Mouse (Mus musculus): Measurements from ENCODE around the gene Lrp2.

Gene Lrp2

DNA sequence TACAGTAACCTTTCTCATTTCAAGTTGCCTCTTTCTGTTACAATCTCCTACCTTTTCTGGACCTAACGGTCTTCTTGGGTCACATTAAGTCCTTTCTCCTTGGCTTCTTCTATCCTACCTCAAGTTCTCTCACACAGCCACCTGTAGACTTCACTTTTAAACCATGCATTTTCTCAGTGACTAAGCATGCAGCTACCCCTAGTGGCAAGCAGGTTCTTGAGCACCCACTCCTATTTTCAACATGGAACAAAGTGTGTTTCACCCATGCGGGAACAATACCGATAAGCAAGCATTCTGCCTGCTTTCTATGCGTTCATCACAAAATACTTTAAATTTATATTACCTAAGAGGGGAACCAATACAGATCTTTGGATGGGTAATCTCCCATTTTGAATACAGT is 92.7 kb downstream of the Lrp2 start:
- DNase-seq: no peak

DNA sequence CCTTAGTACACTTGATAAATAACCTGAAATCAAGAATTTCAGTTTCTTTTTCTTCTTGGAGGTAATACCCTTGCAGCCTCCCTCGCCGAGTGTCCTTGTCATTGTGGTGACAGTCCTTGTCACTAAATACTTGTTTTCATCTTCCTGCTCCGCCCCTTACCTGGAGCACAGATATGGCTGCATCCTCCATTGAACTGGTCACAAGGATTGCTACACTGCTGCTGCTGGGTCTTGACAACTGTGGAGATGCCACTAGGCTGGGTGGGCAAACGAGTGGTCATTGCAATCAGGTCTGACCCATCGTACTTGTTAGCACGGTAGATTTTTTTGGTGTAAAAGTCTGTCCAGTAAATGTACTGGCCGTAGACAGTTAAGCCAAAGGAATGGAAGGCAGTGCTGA is 104.9 kb downstream of the Lrp2 start:
- DNase-seq: no peak

DNA sequence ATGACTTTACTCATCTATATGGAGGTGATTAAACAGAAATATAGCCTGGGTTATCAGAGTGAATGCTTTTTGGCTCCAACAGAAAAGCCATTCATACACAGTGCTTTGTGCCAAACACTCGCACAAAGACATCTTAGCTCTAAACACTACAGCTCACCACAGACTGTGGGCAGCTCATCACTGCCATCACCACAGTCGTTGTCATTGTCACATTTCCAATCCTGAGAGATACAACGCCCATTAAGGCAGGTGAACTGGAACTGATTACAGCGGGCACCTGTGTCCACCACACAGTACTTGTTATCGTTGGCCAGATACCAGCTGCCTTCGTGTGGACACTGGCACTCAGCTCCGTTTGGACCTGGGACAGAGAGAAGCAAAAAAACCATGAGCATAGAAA is 106.0 kb downstream of the Lrp2 start:
- DNase-seq: no peak

DNA sequence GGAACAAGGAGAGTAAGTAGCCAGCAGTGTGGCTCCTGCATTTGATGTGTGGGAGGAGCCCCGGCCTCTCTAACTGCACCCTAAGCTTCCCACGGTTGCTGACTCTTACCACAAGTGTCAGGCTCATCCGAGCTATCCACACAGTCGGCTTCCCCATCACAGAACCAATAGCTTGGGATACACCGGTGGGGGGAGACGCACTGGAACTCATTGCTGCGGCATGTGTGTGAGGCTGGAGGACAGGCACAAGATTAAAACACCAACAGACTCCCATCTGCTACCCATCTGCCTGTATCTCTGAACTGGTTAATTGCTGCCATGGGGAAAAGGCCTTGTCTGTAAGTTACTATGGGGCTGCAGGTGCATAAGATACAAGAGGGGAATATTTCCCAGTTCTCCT is 109.0 kb downstream of the Lrp2 start:
- no peak for DNase-seq

DNA sequence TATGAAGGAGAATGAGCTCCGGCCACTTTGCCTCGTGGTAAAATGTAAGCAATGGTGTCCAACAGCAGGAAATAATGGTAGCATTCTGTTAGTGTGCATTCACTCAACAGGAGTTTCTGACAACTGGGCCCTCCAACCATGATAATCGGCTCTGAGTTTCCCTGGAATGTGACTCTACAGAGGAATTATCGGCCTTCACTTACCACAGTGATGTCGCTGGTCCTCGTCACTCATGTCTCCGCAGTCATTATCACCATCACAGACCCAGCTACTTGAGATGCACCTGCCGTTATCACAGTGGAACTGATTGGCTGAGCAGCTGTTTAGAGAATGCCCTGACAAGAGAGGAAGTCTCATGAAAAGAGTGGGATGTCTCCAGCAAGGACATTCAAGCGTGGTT is 110.7 kb downstream of the Lrp2 start:
- no peak for DNase-seq

DNA sequence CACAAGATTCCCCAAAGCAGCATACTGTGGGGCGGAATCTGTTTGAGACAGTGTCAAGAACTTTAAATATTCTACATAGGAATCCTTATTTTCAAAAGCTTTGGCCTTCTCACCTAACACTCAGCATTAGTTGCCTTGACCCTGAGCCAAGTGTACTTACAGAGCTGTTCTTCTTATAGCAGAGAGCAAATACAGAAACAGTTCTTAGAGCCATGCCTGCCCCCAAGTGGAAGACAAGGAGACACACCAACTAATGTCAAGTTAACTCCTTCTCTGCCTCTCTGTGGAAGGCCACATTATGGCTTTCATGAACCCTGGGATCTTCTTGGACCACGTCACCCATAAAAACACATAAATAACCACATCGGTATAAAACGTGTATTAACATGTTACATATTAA is 114.0 kb downstream of the Lrp2 start:
- no peak for DNase-seq

DNA sequence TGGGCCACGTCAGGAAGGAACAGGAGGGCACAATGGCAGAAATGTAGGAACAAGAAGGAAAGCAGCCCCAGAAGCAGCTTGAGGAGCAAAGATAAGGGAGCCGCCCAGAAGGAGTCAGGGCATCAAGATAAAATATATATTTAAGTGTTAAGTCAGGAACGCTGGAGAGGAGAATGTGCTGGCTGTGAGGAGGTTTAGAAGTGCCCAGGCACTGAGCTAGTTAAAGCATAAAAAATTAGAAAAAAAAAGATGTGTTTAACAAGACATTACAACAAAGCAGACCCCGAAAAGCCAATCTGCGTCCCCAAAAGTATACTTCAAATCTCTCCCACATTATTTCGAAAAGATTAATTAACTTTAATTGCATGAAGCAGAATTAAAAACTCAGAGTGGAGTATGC is 122.3 kb downstream of the Lrp2 start:
- DNase-seq: no peak

DNA sequence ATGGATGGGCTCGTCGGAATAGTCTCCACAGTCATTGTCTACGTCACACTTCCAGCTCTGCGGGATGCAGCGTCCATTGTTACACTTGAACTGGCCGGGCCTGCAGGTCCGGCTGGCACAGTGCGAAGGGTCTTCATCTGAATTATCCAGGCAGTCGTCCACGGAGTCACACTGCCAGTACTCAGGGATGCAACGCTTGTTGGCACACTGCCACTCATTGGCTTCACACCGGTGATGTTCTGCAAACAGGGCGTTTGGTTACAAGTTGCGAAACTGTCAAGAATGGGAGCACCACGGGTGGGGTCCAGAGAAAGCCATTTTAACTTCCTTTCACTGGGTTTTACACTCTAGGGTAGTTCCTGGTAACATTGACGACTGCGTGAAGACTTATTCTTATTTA is 126.4 kb downstream of the Lrp2 start:
- DNase-seq: no peak

DNA sequence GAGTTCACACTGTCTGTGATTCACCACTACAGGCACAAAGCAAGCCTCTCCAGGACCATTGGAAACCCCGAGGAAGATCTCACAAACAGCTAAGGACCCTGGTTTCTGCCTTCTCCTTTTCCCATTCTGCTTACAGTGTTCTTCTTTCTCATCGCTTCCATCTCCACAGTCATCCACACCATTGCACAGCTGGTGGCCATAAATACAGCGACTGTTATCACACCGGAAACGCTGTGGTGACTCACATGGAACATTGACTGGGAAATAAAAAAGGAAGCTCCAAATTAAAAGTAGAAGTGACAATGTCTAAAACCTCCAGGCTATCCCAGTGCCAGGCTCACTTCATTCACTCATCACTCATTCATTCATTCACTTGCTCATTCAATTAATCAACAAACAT is 134.7 kb downstream of the Lrp2 start:
- no peak for DNase-seq

DNA sequence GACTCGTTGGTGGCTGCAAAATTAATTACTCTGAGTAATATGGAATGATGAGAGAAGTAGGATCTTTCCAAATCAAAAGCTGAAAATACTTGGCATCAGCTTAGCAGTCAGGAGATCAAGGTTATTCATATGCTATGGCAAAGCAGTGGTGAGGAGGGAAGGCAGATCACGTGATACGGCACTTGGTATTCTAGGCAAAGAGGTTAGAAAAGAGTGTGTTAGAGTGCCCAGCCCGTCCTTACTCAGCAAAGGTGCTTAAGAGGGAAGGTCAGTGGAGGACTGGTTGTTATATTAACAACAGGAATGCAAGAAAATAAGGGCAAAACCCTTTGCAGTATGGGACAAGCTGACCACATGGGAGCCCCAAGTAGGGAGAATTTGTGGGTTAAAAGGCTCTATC is 137.3 kb downstream of the Lrp2 start:
- DNase-seq: no peak

DNA sequence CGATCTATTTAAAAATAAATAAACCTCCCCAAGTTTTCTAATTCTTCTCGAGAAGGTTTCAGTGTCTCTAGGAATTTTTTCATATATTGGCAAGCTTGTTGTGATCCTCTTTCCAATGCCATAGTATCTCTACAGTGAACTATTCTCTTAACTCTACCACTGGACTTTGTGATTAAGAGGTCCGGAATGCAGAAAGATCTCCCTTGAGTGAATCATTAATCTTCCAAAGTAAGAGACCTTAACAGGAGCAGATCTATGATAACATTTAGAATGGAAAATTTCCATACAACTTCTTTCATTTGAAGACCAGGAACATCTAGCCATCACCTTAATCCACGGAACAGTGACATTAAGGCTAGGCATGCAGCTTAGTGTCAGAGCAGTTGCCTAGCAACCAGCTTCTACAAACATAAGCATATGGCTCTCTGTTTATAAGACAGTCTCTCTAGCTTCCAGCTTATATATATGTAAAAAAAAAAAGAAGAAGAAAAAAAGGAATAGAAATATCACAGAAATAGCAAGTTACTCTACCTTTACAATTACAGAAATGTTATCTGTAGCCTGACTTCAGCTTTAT is 139.9 kb downstream of the Lrp2 start:
- no peak for DNase-seq

DNA sequence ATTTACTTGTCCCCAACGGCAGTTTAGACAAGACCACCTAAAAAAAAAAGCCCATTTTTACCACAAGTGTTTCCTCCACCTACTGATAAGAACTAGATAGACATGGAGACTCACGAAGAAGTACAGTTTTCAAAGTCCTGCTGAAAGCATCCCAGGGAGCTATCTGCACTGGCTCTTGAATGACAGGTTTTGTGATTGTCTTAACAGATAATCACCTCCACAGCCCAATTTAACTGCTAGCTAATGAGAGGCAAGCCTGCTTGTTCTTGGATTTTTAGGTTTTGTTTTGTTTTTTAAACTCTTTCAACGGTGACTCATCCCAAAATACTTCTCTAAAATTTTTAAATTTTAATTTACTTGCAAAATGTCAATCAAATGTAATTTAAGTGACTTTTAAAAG is 144.2 kb downstream of the Lrp2 start:
- no peak for DNase-seq

DNA sequence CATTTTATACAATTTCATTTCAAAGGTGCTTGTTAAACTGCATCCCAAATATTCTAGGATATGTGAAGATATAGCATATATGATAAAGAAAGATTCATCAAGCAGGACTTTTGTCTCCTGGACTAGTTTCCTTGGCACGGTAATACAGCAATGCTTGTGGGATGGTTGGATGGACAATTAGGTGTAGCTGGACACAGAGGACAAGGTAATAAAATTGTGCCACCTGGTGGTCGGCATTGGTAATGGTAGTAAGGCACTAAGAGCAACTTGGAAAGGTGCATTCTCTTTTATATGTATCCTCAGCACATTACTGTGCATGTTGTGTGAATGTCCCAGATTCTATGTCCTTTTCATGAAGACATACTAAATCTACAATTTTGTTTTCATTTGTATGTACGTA is 157.7 kb downstream of the Lrp2 start:
- peak; percentile 51 for DNase-seq

DNA sequence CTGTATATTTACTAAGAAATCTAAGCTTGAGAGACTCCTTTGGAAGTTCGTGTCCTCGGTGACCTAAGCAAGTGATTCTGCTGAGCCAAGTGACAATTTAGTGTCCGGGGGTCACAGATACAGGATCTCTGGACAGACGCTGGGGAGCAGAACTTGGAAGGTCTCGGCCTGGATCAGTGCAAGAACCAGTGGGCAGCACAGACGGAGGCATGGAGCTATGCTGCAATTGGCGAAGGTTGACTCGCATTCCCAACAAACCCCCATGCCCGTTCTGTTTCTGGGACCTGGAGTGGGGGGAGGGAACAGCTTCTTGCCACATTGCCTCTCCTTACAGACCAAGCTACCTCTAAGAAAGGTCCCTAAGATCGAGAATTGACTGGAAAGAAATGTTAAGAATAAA is 158.7 kb downstream of the Lrp2 start:
- no peak for DNase-seq

DNA sequence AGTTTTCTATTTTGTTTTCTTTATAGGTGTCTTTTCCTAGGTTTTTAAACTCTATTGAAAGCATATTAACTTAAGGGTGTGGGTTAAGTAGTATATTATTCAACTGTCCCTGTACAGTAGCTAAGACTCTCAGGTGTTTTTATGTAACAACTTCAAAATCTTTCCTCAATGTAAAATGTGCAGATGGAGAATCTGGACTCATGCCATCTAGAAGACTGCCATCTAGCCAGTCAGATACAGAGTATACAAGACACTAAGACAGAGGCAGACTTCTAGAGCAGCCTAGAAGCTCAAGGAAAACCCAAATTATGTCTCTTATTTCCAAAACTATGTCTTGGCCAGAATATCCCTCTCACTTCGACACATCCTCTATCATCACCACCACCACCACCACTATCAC is 159.8 kb downstream of the Lrp2 start:
- DNase-seq: no peak

DNA sequence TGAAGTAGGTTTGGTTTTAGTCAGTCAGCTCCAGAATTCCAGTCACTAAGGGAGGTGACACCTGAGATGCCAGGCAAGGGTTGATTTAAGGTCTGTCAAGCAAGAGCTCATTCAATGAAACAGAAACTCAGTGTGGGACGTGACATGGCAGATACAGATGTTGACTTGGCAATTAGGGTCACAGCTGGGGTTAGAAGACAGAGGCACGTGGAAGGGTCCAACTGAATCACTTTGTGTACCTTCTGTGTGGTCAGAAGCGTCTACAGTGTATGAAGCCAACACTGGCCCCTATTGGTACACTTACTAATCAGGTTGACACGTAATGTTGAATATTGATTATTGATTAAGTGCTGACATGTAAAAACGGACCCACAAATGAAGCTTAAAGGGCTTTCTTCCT is 161.0 kb downstream of the Lrp2 start:
- no peak for DNase-seq

DNA sequence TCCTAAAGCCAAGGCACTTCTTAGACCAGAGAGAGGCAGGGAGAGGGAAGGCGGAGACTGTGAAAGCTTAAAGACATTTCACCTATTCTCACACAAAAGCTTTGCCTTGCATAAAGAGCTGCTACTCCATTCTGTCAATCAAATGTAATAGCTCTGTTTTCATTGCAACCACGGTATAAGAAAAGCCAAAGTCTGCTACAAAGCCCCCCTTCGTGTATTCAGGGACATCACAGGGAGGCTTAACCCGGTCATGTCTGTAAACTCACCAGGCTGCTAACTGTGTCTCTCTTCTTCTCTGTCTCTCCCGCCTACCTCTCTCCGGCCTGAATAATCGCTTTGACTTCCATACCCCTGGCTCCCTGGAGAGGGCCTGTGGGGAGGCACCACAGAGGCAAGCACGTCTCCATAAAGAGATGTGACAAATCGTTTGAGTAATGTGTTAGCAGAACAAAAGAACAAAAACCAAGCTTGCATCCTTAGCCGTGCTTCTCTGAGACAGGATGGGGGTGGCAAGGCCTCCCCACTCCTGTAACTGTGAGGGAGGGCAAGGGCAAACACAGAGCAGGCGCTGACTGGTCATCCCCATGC is 167.5 kb downstream of the Lrp2 start:
- no peak for DNase-seq

DNA sequence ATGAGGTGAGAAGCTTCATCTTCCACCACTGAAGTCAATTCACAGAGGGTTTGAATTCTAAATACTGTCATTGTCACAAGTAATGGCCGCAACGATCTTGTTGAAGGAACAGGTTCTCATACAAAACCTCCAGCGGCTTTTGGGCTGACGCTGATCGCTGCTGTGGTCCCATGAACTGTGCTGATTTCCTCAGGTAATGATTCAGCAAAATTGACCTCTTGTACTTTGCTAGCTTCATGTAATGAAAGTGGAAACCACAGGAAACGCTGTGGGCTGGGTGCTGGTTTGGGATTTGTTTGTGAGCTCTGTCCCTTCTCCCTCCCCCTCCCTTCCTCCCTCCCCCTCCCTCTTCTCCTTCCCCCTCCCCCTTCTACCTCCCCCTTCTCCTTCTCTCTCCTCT is 170.8 kb downstream of the Lrp2 start:
- no peak for DNase-seq

DNA sequence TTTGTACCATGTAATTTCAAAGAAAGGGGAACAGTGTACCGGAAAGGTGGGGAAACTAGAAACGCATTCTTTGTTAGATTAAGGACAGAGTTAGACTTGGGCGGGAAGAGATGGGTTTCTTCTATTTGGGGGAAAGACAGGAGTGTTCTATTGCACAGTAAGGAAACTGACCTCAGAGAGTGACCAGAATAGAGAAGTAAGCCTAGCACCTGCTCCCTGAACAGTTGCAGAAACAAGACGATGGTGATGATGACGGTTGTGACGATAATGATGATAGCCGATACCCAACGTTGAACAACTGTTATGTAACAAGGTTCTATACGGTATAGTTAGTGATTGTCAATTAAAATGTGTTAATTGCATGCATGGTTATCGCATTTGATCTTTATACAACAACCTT is 171.3 kb downstream of the Lrp2 start:
- DNase-seq: no peak

DNA sequence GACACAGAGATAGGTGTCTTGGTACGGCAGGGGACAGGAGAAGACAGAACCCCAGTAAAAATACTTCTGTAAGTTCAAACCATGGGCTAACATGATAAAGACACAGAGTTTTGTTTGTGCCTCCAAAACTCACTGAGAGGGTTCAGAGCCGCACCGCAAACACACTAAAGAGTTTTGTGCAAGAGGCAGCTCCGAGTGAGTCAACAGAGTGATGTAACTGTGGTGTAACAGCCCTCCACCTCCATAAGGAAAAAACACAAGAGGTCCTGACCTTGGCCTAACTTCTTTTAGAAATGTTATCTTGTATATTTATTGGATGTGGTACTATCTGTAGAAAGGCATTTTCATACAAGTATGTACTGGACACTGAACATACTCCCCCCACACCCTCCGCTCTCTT is 180.2 kb downstream of the Lrp2 start:
- DNase-seq: no peak

DNA sequence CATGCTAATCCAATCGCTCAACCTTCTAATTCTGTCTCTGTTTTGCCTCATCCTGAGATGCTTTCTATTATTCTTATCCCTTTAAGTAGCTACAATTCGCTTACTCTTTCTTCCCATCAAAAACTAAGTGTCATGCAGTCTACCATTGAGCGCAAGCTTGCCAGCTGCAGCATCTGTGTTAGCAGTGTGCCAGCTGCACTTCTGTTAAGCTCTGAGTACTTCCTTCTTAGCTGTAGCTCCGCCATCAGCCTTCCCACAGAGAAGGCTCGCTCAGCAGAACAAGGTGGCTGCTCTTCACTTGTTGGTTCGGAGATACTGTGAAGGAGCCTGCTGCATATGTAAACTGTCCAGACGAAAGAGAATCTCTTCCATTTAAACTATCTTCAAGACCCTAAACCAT is 183.6 kb downstream of the Lrp2 start:
- DNase-seq: no peak

DNA sequence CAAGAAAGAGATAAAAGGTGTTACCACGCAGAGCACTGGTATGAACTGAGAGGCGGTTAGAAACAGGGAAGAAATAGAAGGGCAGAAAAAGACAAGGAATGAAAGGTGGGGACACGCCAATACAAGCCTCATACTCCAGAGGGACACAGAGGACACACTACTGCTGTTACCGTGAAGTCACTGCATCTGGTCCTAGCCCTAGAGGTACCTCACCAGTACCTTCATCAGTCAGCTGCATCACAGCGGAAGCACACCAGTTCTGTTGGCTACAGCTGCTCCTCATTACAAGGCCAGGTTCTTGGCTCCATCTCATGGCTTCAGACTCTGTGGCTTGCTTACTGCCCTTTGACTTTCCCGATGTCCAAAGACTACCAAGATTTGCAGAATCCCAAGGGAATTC is 184.0 kb downstream of the Lrp2 start:
- DNase-seq: no peak

DNA sequence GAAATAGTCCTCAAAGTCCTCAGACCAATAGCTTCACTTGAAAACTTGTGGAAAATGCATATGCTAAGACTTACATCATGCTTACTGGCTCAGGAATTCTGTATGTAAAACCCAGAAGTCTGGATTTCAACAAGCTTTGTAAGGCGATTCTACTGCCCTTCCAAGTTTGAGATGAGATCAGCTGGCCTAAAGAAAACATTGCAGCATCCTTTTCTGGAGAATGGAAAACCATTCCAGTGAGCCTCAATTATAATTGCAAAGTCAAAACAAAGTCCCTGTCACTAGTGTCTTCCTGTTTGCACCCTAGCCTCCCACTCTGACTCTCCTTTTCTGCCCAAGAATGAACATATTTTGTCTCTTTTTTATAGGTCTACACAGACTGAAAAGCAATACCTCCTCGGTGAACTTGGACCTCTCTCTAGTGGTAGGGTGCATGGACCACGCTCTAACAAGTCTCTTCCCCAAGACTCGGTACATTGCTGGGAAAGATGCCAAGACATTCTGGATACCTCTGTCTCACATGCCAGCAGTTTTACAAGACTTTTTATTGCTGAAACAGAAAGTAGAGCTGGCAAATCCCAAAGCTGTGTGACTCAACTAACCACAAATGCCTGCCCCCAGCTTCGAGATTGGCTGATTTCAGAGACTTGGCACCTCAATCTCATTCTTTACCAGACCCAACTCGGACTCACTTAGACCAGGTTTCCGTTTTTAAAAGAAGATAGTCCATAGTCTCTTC is 184.8 kb downstream of the Lrp2 start:
- DNase-seq: no peak

DNA sequence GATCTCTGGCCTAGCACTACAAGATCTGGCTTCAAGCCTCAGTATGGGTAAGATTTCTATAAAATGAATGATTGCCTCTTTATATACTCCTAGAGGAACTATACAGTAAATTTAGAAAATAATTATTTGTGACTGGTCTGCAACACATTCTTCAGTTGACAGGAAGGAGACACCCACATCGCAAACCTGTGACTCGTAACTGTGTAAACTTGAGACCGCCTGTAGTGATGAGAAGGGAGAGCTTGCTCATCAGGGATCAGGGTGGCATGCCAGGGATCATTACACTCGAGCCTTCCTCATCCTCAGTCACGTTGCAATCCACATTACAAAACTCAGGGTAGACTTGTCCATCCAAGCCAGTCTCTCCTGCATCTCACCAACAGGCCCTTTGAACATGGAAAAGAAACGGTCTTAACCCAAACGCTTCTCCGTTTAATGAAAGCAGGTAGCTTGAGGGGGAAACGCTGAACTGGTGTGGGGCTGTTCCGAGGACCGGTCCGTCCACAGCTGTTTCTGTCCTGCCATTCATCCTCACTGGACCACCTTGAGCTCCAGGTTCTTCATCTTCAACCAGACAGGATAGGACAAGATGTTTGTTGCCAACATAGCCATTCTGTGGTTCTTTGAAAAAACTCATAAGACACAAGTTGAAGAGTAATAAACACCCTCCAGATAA is 189.0 kb downstream of the Lrp2 start:
- DNase-seq: no peak
